Mouse (Mus musculus): ENCODE data around the gene Tescl.
A peak's percentile ranks its signal among the peaks of the same experiment; 100 is the strongest.

The Tescl gene

GRCm38 (mm10) chr7:24333304-24333986 is at the start of gene Tescl:
Gene Tescl (minus strand): TSS chr7:24333936.
- no peak for DNase-seq

DNA sequence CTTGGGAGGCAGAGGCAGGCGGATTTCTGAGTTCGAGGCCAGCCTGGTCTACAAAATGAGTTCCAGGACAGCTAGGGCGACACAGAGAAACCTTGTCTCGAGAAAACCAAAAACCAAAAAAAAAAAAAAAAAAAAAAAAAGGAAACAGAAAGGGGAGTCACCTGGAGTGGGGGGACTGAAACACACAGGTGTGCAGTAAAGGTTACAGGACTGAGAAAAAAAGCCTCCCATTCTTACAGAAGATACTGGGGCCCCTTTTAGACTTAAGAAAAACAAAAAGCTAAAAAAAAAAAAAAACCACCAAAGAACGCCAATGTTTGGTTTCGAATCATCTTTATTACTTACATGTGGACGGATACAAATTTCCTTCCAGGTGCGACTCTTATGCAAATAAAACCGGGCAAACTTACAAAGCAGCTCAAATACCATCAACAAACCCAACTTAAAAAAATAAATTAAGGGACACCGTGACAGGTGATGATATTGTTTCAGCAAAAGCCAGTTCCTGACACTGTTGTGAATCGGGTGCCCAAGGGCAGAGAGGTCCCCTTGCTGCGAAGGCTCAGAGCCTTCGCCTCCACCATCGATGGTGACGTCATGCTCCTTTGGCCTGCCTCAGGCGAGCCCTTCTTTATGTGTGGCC is 49.1 kb upstream of the Tescl start:
- no peak for DNase-seq

GRCm38 (mm10) chr7:24380370-24380769 is 46.6 kb upstream of the Tescl start:
- peak in 1 of 2 experiments; percentile 23 for DNase-seq

DNA sequence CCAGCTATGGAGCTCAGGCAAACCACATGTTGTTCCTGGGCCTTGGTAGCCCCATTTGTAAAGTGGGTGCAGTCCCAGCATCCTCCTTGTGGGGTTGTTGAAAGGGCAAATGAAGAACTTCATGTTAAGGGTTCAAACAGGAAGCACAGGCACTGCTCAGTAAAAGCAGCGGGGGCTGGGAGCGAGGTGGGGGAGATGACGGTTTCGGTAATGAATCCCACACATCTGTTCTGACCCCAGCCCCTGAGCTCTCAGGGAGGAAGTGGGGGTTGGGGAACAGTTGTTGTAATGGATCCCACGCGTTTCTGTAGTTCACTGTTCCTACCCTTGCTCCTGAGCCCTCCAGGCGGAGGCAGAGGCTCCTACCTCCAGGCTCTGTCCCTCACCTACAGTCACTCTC is 46.2 kb upstream of the Tescl start:
- peak; percentile 58 for DNase-seq

- no peak for DNase-seq
Observed at GRCm38 (mm10) chr7:24378049-24378701, 44.4 kb upstream of the Tescl start.

DNA sequence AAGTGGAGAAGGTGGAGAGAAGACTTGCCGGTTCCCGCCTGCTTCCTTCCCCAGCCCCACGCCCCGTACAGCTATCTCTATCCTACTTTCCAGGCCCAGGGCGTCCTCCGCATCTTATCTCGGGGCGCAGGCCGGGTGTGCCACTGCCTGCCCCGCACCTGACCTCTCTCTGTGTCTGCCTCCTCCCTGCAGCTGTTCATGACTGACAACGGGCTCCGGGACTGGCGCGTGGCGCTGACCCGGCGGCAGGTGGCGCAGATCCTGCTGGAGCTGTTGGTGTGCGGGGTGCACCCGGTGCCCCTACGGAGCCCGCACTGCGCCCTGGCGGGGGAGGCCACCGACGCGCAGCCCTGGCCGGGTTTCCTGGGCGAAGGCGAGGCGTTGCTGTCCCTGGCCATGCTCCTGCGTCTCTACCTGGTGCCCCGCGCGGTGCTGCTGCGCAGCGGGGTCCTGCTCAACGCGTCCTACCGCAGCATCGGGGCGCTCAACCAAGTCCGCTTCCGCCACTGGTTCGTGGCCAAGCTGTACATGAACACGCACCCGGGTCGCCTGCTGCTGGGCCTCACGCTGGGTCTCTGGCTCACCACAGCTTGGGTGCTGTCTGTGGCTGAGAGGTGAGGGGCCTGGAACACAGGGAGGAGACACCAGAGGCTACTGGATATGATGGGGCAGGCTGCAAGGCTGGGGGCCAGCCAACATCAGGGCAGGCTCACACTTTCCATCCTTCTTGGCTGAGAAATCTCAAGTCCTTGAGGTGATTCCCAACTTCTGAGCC is 43.5 kb upstream of the Tescl start:
- no peak for DNase-seq

DNA sequence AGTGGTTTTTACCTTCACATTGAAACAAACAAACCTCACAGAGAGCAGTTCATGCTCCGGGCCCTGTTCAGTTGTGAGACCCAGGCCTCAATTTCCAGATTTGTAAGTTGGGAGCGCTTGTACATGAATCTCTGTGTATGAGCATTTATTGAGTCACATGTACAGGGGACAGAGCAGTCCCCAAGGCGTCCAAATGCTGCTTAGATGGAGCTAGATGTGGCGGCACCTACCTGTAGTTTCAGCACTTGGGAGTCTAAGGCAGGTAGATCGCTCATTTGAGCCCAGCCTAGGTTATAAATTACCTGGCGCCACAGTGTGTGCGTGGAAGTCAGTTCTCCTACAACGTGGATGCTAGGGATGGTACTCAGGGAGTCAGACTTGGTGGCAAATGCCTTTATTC is 42.7 kb upstream of the Tescl start:
- no peak for DNase-seq

- peak; percentile 61 to 69 for DNase-seq
Observed at GRCm38 (mm10) chr7:24373538-24374379, 40.0 kb upstream of the Tescl start.

- no peak for DNase-seq
Observed at GRCm38 (mm10) chr7:24372786-24373185, 39.0 kb upstream of the Tescl start.

DNA sequence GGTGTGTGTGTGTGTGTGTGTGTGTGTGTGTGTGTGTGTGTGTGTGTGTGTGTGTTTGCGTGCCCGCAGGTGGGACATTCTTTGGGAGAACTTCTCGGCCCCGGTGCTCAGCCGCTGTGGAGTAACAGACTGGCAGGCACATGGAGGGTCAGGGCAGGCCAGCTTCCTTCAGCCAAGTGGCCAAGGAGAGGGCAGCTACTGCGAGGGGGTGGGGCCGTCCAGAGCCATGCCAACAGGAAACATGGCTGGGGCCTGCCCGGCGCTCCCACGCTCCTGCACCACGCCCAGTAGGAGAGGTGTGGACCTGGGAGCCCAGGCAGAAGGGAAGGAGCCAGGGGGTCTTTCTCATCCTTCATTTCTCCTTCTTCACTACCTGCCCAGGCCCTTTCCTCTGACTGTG is 38.6 kb upstream of the Tescl start:
- no peak for DNase-seq

DNA sequence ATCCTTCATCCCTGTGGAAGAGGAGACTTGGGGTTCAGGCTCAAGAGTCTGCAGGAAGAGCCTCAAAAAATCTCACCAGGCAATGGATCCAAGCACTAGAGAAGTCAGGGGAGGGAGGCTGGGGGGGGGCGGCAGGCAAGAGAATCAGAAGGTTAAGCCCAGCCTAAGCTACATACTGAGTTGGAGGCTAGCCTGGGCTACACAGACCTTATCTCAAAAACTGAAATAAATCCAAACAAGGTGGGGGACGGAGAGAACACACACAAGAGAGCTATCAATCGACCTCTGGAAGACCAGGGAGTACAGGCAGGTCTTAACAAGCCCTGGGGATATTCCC is 38.0 kb upstream of the Tescl start:
- DNase-seq: no peak

- DNase-seq: no peak
Observed at GRCm38 (mm10) chr7:24371012-24371808, 37.5 kb upstream of the Tescl start.

DNA sequence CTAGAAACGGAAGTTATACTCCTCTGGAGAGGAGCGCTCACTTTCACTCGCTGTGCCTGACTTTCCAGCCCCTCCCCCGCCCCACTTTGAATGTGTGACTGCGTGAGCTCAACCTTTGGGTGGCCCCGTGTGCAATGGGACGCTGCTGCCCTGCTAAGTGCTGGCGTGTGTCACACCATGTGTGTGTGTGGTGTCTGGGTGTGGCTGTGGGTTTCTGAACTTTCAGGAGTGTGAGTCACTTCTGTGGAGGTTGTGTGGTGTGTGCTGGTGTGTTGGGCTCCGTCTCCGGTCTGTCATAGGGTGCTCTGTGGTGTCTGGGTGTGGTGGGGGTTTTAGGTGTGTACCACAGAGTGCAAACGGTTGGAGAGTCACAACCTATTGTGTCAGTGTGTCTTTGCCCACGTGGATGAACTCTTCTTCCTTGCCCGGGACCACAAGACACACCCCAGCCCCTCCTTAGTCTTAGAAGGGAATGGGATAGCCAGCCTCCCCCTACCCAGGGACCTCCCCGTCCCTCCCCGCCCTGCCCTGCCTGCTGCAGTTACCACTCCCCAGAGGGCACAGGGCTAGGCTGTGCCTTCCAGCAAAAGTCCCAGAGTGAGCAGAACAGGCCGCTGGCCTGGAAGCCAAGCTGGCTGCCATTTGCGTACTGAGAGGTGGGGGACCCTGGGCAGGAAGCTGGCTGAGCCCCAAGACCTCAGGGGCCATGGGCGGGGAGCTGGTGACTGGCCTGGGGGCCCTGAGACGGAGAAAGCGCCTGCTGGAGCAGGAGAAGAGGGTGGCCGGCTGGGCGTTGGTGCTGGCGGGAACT is 36.2 kb upstream of the Tescl start, which contains the start of gene Kcnn4:
Kcnn4 (plus strand) TSS at position 533 of the 811 bp plus-strand sequence.
- peak; percentile 55 to 62 for DNase-seq

DNA sequence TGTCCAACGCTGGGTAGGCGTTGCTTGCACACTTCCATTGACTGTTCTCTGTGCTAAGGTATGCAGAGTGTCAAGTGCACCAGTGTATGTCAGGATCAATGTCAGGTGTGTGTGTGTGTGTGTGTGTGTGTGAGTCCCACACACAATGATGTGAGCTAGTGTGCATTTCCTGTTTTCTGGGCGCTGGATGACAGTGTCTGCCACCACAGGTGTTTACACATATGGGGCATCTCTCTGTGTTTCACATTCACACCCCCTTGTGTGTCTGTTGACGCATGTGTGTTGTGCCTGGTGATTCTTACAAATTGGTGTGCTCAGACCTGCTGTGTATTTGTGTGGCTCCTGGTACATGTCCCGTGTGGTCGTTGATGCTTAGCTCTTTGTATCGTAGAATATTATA is 35.2 kb upstream of the Tescl start:
- no peak for DNase-seq

DNA sequence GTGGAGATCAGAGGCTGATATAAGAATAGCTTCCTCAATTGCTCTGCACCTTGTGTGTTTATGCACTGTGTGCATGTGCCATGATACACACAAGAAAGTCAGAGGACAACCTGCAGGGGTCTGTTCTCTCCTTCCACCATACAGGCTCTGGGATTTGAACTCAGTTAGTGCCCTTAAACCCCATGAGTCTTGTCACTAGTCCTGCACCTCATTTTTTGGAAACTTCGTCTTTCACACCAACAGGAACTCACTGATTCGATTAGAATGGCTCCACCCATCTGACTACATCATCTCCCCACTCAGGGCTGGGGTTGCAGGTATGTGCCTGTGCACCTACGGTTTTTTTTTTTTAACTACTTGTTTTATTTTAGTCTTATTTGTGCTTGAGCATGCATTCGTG is 34.5 kb upstream of the Tescl start:
- no peak for DNase-seq

- no peak for DNase-seq
Observed at GRCm38 (mm10) chr7:24366716-24367632, 33.2 kb upstream of the Tescl start.

GRCm38 (mm10) chr7:24365258-24366014 is 31.7 kb upstream of the Tescl start:
- no peak for DNase-seq

DNA sequence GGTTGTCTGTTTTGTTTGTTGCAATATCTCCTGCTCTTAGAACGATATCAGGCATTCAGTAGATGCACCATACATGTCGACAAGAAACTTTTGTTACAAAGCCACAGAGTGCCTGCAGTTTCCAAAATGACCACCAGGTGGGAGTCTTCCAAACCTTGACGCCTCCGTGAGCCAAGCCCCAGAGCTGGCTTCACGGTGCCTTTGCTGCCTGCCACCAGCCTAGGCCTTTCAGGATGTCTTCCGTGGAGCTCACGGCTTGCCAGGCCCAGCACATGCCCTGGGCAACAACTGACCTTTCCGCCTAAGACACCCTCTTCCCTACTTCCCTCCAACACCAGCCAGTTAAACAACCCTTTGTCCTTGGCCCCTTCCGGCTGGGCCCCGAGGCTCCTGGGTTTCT is 31.1 kb upstream of the Tescl start:
- peak; percentile 89 to 91 for DNase-seq

DNA sequence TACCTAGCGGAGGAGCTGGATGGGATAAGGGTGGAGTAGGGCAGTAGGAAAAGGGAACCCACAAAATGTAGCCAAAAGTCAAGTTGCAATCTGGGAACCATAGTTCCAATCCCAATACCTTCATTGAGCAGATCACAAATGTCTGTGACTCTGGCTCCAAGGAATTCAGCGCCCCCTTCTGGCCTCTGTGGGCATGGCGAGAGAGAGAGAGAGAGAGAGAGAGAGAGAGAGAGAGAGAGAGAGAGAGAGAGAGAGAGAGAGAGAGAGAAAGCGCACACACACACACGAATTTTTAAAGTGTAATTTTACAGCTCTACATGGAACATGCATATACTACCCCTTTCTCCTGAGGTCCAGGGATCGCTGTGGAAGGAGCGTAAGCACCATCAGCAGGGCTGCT is 29.5 kb upstream of the Tescl start:
- DNase-seq: peak; percentile 68 to 69

All from B cell, adult 2 months (primary cell).